Mouse (Mus musculus) heart, adult 2 months (tissue): Measurements from ENCODE around the gene Gbx2. TPM values are rescaled to one million over a fixed set of nuclear protein-coding genes. Genes with fewer than 3 reads are reported as not detected.

Experiments
- DNase-seq, 2 experiments: peaks; one replicate each; pipeline ENCODE4 v3.0.0; 2021
- H3K27ac ChIP-seq: fragments of 200-600 bp; 2 replicates; pipeline ENCODE4 v1.8.1; 2022
- H3K27me3 ChIP-seq: fragments of 200-500 bp; 2 replicates; pipeline ENCODE4 v1.6.1; 2012; ENCODE audit warnings: mild to moderate bottlenecking, low read length, inconsistent platforms, mixed read lengths; ENCODE audit not compliant: control insufficient read depth, insufficient read depth
- H3K36me3 ChIP-seq: fragments of 200-500 bp; 2 replicates; pipeline ENCODE4 v1.6.1; 2012; ENCODE audit warnings: low read length, inconsistent platforms; ENCODE audit not compliant: control insufficient read depth, insufficient read depth
- H3K4me1 ChIP-seq: fragments of 200-500 bp; 2 replicates; pipeline ENCODE4 v1.6.1; 2011; ENCODE audit warnings: low read length; ENCODE audit not compliant: control insufficient read depth, insufficient read depth
- H3K4me3 ChIP-seq: fragments of 200-600 bp; 2 replicates; pipeline ENCODE4 v1.8.1; 2022
- H3K79me2 ChIP-seq: fragments of 200-500 bp; replicated peaks from 2 replicates; pipeline ENCODE4 v1.6.1; 2012; ENCODE audit warnings: mild to moderate bottlenecking, inconsistent platforms, low read length, moderate library complexity, mixed read lengths; ENCODE audit not compliant: control insufficient read depth, insufficient read depth
- H3K9ac ChIP-seq: fragments of 200-500 bp; 2 replicates; pipeline ENCODE4 v1.6.1; 2012; ENCODE audit warnings: low read depth, mild to moderate bottlenecking, control low read depth, inconsistent platforms, low read length, mixed read lengths
- CTCF ChIP-seq: fragments of 200-600 bp; IDR thresholded peaks from 2 replicates; pipeline ENCODE4 v1.8.1; 2022; ENCODE audit warnings: antibody characterized with exemption, mild to moderate bottlenecking, moderate library complexity
- EP300 ChIP-seq: fragments of 200-500 bp; IDR thresholded peaks from 2 replicates; pipeline ENCODE4 v1.6.1; 2011; ENCODE audit warnings: low read depth, low read length, control low read depth; ENCODE audit not compliant: insufficient read depth
- POLR2A ChIP-seq: fragments of 200-500 bp; IDR thresholded peaks from 2 replicates; pipeline ENCODE4 v1.6.1; 2011; ENCODE audit warnings: mild to moderate bottlenecking, low read depth, low read length, control low read depth; ENCODE audit not compliant: insufficient read depth
- WGBS: fragments of 180-500 bp; shearing (Covaris S2); methylation state at CpG from one replicate; pipeline ENCODE4 v1.1.7; 2018; 5-methylcytosine and 5-hydroxymethylcytosine counted together
- intact Hi-C: fragments of 180-260 bp; cut with DNase I; formaldehyde crosslinking; loops from one replicate; pipeline ENCODE4 v1.15.1; 2025
- polyA plus RNA-seq: library from polyadenylated mRNA; depleted of rRNA; stranded (reverse); fragments of >200 nt; gene quantifications from 2 replicates; pipeline ENCODE4 v1.2.3, GENCODE M21; 2012
- total RNA-seq, 2 experiments: library from RNA; stranded (reverse); gene quantifications; 2 replicates each; pipeline ENCODE4 v1.2.3; 2021

The Gbx2 gene
- total and polyA plus RNA-seq, 3 experiments = 0.14 to 0.21 (median 0.18) TPM

GRCm38 (mm10) chr1:89923642-89924020 lies 7.3 kb downstream of the Gbx2 start:
- Histone ChIP-seq H3K9ac (no peak overlapping the region), H3K36me3 (no peaks in the 10 kb centered on the region), H3K4me1 (no peaks in the 10 kb centered on the region), H3K27me3 (peaks cover 18% of the 10 kb centered on the region), H3K79me2 (no peaks in the 10 kb centered on the region), H3K4me3 (no peak overlapping the region), H3K27ac (no peak overlapping the region)
- WGBS = 8% methylated on average over 14 of the region's 14 CpGs
- no peak for DNase-seq
- TF ChIP-seq POLR2A (no peak), CTCF (no peak)
- intact Hi-C loops = no loop called here

GRCm38 (mm10) chr1:89922883-89923641 lies 7.9 kb downstream of the Gbx2 start:
- Histone ChIP-seq H3K9ac (no peak overlapping the region), H3K79me2 (no peaks in the 10 kb centered on the region), H3K27ac (no peak overlapping the region), H3K36me3 (no peaks in the 10 kb centered on the region), H3K27me3 (peaks cover 16% of the 10 kb centered on the region), H3K4me1 (no peaks in the 10 kb centered on the region), H3K4me3 (no peak overlapping the region)
- 2% methylated on average over 41 of the region's 41 CpGs for WGBS
- TF ChIP-seq CTCF (no peak), POLR2A (no peak), EP300 (no peak)
- intact Hi-C loops = no loop called here
- no peak for DNase-seq

- DNase-seq = no peak
- Histone ChIP-seq H3K9ac (no peak overlapping the region), H3K4me3 (no peak overlapping the region), H3K27ac (no peak overlapping the region), H3K36me3 (no peaks in the 10 kb centered on the region), H3K79me2 (no peaks in the 10 kb centered on the region), H3K4me1 (no peaks in the 10 kb centered on the region), H3K27me3 (peaks cover 15% of the 10 kb centered on the region)
- intact Hi-C loops = no loop called here
- no peak for TF ChIP-seq POLR2A
- no peak for TF ChIP-seq EP300
- TF ChIP-seq CTCF = no peak
- WGBS = 4% methylated on average over 7 of the region's 7 CpGs
Measured at GRCm38 (mm10) chr1:89922282-89922681, 8.7 kb downstream of the Gbx2 start.

GRCm38 (mm10) chr1:89921806-89922205 lies 9.2 kb downstream of the Gbx2 start:
- WGBS = 7% methylated on average over 10 of the region's 10 CpGs
- H3K4me3 ChIP-seq = no peak overlapping the region
- no peaks in the 10 kb centered on the region for H3K36me3 ChIP-seq
- intact Hi-C loops = no loop called here
- H3K79me2 ChIP-seq = no peaks in the 10 kb centered on the region
- no peak overlapping the region for H3K9ac ChIP-seq
- H3K27me3 ChIP-seq = peaks cover 13% of the 10 kb centered on the region
- no peak for DNase-seq
- TF ChIP-seq POLR2A (no peak), EP300 (no peak), CTCF (no peak)
- no peak overlapping the region for H3K27ac ChIP-seq
- H3K4me1 ChIP-seq = no peaks in the 10 kb centered on the region

GRCm38 (mm10) chr1:89919206-89919605 lies 11.8 kb downstream of the Gbx2 start:
- no peak for DNase-seq
- Histone ChIP-seq H3K27me3 (peaks cover 9% of the 10 kb centered on the region), H3K4me1 (no peaks in the 10 kb centered on the region), H3K79me2 (no peaks in the 10 kb centered on the region), H3K36me3 (no peaks in the 10 kb centered on the region), H3K4me3 (no peak overlapping the region), H3K9ac (no peak overlapping the region), H3K27ac (no peak overlapping the region)
- intact Hi-C loops = no loop called here
- WGBS = 83% methylated on average over 6 of the region's 6 CpGs
- no peak for TF ChIP-seq CTCF
- TF ChIP-seq EP300 = no peak
- no peak for TF ChIP-seq POLR2A

- Histone ChIP-seq H3K27ac (no peak overlapping the region), H3K4me1 (no peaks in the 10 kb centered on the region), H3K9ac (no peak overlapping the region), H3K36me3 (no peaks in the 10 kb centered on the region), H3K27me3 (peaks cover 5% of the 10 kb centered on the region), H3K4me3 (no peak overlapping the region), H3K79me2 (no peaks in the 10 kb centered on the region)
- intact Hi-C loops = no loop called here
- WGBS = 25% methylated on average over 18 of the region's 18 CpGs
- TF ChIP-seq CTCF = no peak
- TF ChIP-seq POLR2A = no peak
- no peak for TF ChIP-seq EP300
- no peak for DNase-seq
Measured at GRCm38 (mm10) chr1:89918111-89918510, 12.9 kb downstream of the Gbx2 start.
